8 mouse cellular contexts compared by ENCODE assay signal in the genomic region with DNA sequence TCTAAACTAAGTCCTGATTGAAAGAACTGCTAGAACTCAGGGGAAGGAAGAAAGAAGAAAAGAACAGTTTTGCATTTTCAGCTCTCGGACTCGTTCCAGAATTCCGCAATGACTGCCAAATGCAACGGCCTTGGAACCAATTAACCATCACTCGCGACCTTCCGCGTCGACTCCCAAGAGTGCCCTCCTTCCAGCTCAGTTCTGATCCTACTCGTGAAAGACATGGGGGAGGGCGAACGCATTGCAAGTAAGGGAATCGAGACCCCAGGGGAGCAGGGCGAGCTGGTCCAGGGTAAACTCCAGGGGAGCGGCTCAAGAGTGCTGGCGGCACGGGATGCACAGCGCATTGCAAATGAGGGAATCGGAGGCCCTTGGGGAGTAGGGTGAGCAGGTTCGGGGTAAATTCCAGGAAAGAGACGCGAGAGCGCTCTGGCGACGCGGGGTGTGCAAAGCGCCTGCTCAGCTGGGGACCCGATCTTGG. TPM values are rescaled to one million over a fixed set of nuclear protein-coding genes. Genes with fewer than 3 reads are reported as not detected.
DNase-seq lines count a peak whose midpoint lies in the region; ATAC-seq and TF ChIP-seq lines count a peak whose summit lies in the region.

No protein-coding gene starts in this region.

- whole genome bisulfite sequencing in kidney, adult 2 months = under 1% methylated on average over 28 of the region's 28 CpGs
- WGBS in midbrain, embryonic 16.5 days = under 1% methylated on average over 28 of the region's 28 CpGs

- peak; percentile 34 for DNase-seq in urinary bladder, postnatal 25 days (ENCODE audit: low spot score)
- DNase-seq in urinary bladder, postnatal 10 days (ENCODE audit: low spot score) = no peak
- peak; percentile 41 to 47 for DNase-seq in cerebellum, postnatal 36 days
- peak; percentile 84 for DNase-seq in kidney, adult 2 months
- DNase-seq in liver = peak; percentile 24

- peak; percentile 3; the same call in 1 of the 2 replicates for ATAC-seq in granulocyte monocyte progenitor cell, adult 5-6 weeks (replicated peaks; ENCODE audit: poor library complexity, severe bottlenecking)
- peak; percentile 74 for ATAC-seq in midbrain, embryonic 16.5 days
- no peak for ATAC-seq in erythroid progenitor cell, adult 5-6 weeks (replicated peaks; ENCODE audit: low FRiP score, poor library complexity, severe bottlenecking)

- H3K27me3 ChIP-seq in kidney, adult 2 months (replicated peaks; ENCODE audit: control insufficient read depth, insufficient read depth, low read length) = no peaks in the 10 kb centered on the region
- H3K27me3 ChIP-seq in midbrain, embryonic 16.5 days (ENCODE audit: control insufficient read depth, insufficient read depth, low read depth, low read length) = no peaks in the 10 kb centered on the region

- H3K4me2 ChIP-seq in midbrain, embryonic 16.5 days (ENCODE audit: low read length) = peak overlapping the region; percentile 59

- no peak for TF ChIP-seq POLR2A in kidney, adult 2 months (IDR thresholded peaks at IDR 0.05; ENCODE audit: low read depth, low read length)

- H3K9ac ChIP-seq in midbrain, embryonic 16.5 days (ENCODE audit: low read depth, low read length) = peak overlapping the region; percentile 85

- no peaks in the 10 kb centered on the region for H3K36me3 ChIP-seq in kidney, adult 2 months (ENCODE audit: control insufficient read depth, insufficient read depth, low read length)
- peaks cover 7% of the 10 kb centered on the region; the same call in 1 of the 2 replicates for H3K36me3 ChIP-seq in midbrain, embryonic 16.5 days (ENCODE audit: control insufficient read depth, insufficient read depth, low read length)

- no peaks in the 10 kb centered on the region for H3K9me3 ChIP-seq in midbrain, embryonic 16.5 days (replicated peaks; ENCODE audit: control insufficient read depth, low read length, poor library complexity, severe bottlenecking)

- H3K4me1 ChIP-seq in kidney, adult 2 months (ENCODE audit: control insufficient read depth, insufficient read depth, low read length) = peaks cover 4% of the 10 kb centered on the region; the same call in 1 of the 2 replicates
- peaks cover 10% of the 10 kb centered on the region for H3K4me1 ChIP-seq in midbrain, embryonic 16.5 days (ENCODE audit: control insufficient read depth, insufficient read depth, low read length)

- no peak for TF ChIP-seq CTCF in kidney, adult 2 months (conservative IDR thresholded peaks at IDR 0.05; ENCODE audit: insufficient read depth, insufficient read length, low read depth, low read length)

- peak overlapping the region; percentile 61 for H3K27ac ChIP-seq in kidney, adult 2 months (ENCODE audit: insufficient read depth, low read depth, low read length)
- peak overlapping the region; percentile 84 for H3K27ac ChIP-seq in midbrain, embryonic 16.5 days (ENCODE audit: low read length)

- H3K4me3 ChIP-seq in kidney, adult 2 months (ENCODE audit: insufficient read depth, low read depth, low read length) = peak overlapping the region; percentile 63
- H3K4me3 ChIP-seq in midbrain, embryonic 16.5 days (ENCODE audit: low read depth, low read length) = peak overlapping the region; percentile 78

RNA-seq across cellular contexts. Expression of gene Tulp3, which starts 0.4 kb away (rescaled TPM):
- 0.21 and 3.7 TPM in 2 replicates for total RNA-seq in granulocyte monocyte progenitor cell, adult 5-6 weeks (2014; fragmentation: Nextera tagmentation)
- total RNA-seq in granulocyte monocyte progenitor cell, adult 5-6 weeks (2017) = 0.46 TPM in 1 of 2 replicates, not detected in the other
- 33.6 and 36.3 TPM in 2 replicates for polyA plus RNA-seq in kidney, adult 2 months (2012; rRNA removed)
- 16.1 and 16.6 TPM in 2 replicates for polyA plus RNA-seq in midbrain, embryonic 16.5 days (2015; fragmentation: Nextera tagmentation; extraction: Ambion mirVana)
- 0.84 and 2.9 TPM in 2 replicates for total RNA-seq in erythroid progenitor cell, adult 5-6 weeks (2015; ENCODE audit: low replicate concordance)
- total RNA-seq in erythroid progenitor cell, adult 5-6 weeks (2017; ENCODE audit: low replicate concordance) = 2.3 and 3.0 TPM in 2 replicates

RNA-seq across cellular contexts. Expression of gene Rhno1, which starts 7.5 kb away (rescaled TPM):
- total RNA-seq in granulocyte monocyte progenitor cell, adult 5-6 weeks (2014; fragmentation: Nextera tagmentation) = 43.7 and 51.3 TPM in 2 replicates
- 33.3 and 37.4 TPM in 2 replicates for total RNA-seq in granulocyte monocyte progenitor cell, adult 5-6 weeks (2017)
- 8.4 and 10.6 TPM in 2 replicates for polyA plus RNA-seq in kidney, adult 2 months (2012; rRNA removed)
- polyA plus RNA-seq in midbrain, embryonic 16.5 days (2015; fragmentation: Nextera tagmentation; extraction: Ambion mirVana) = 77.0 and 84.1 TPM in 2 replicates
- total RNA-seq in erythroid progenitor cell, adult 5-6 weeks (2015; ENCODE audit: low replicate concordance) = 141 and 176 TPM in 2 replicates
- 147 and 174 TPM in 2 replicates for total RNA-seq in erythroid progenitor cell, adult 5-6 weeks (2017; ENCODE audit: low replicate concordance)

RNA-seq across cellular contexts. Expression of gene Foxm1, which starts 7.5 kb away (rescaled TPM):
- 38.8 and 53.2 TPM in 2 replicates for total RNA-seq in granulocyte monocyte progenitor cell, adult 5-6 weeks (2014; fragmentation: Nextera tagmentation)
- 12.8 and 18.2 TPM in 2 replicates for total RNA-seq in granulocyte monocyte progenitor cell, adult 5-6 weeks (2017)
- polyA plus RNA-seq in kidney, adult 2 months (2012; rRNA removed) = 2.4 and 3.7 TPM in 2 replicates
- polyA plus RNA-seq in midbrain, embryonic 16.5 days (2015; fragmentation: Nextera tagmentation; extraction: Ambion mirVana) = 4.8 and 5.4 TPM in 2 replicates
- 131 and 194 TPM in 2 replicates for total RNA-seq in erythroid progenitor cell, adult 5-6 weeks (2015; ENCODE audit: low replicate concordance)
- 90.5 and 96.5 TPM in 2 replicates for total RNA-seq in erythroid progenitor cell, adult 5-6 weeks (2017; ENCODE audit: low replicate concordance)

RNA-seq across cellular contexts. Expression of gene Tex52, which starts 20.0 kb away (rescaled TPM):
- not detected in 2 replicates for total RNA-seq in granulocyte monocyte progenitor cell, adult 5-6 weeks (2014; fragmentation: Nextera tagmentation)
- total RNA-seq in granulocyte monocyte progenitor cell, adult 5-6 weeks (2017) = 0.22 TPM in 1 of 2 replicates, not detected in the other
- polyA plus RNA-seq in kidney, adult 2 months (2012; rRNA removed) = not detected in 2 replicates
- polyA plus RNA-seq in midbrain, embryonic 16.5 days (2015; fragmentation: Nextera tagmentation; extraction: Ambion mirVana) = 0.70 and 0.83 TPM in 2 replicates
- total RNA-seq in erythroid progenitor cell, adult 5-6 weeks (2015; ENCODE audit: low replicate concordance) = not detected in 2 replicates
- total RNA-seq in erythroid progenitor cell, adult 5-6 weeks (2017; ENCODE audit: low replicate concordance) = 1.9 and 6.4 TPM in 2 replicates

RNA-seq across cellular contexts. Expression of gene Gm44596, which starts 20.1 kb away (rescaled TPM):
- total RNA-seq in granulocyte monocyte progenitor cell, adult 5-6 weeks (2014; fragmentation: Nextera tagmentation) = not detected in 2 replicates
- total RNA-seq in granulocyte monocyte progenitor cell, adult 5-6 weeks (2017) = not detected in 2 replicates
- polyA plus RNA-seq in kidney, adult 2 months (2012; rRNA removed) = not detected in 2 replicates
- polyA plus RNA-seq in midbrain, embryonic 16.5 days (2015; fragmentation: Nextera tagmentation; extraction: Ambion mirVana) = not detected in 2 replicates
- not detected in 2 replicates for total RNA-seq in erythroid progenitor cell, adult 5-6 weeks (2015; ENCODE audit: low replicate concordance)
- total RNA-seq in erythroid progenitor cell, adult 5-6 weeks (2017; ENCODE audit: low replicate concordance) = not detected in 2 replicates
